Mouse (Mus musculus) midbrain, embryonic 10.5 days (tissue): ENCODE measurements at regions not wholly inside any gene's neighbourhood (a gene's known extent, or its start where the extent isn't known, plus 50 kb on each side); places are given as distances from the start of the nearest gene placed in this dataset.

Experiments used
- DNase-seq: peaks from one replicate; pipeline ENCODE4 v3.0.0-alpha.2; 2017; ENCODE audit warnings: low spot score
- H3K27ac ChIP-seq: fragments of 300-500 bp; sonication (generic); replicated peaks from 2 replicates; pipeline ENCODE4 v1.5.1; 2016; ENCODE audit warnings: mild to moderate bottlenecking
- H3K27me3 ChIP-seq: fragments of 300-500 bp; sonication (generic); 2 replicates; pipeline ENCODE4 v1.6.1; 2016; ENCODE audit warnings: low read depth, mild to moderate bottlenecking; ENCODE audit not compliant: poor library complexity, severe bottlenecking
- H3K36me3 ChIP-seq: fragments of 300-500 bp; sonication (generic); 2 replicates; pipeline ENCODE4 v1.6.1; 2016; ENCODE audit warnings: mild to moderate bottlenecking, moderate library complexity
- H3K4me1 ChIP-seq: fragments of 300-500 bp; sonication (generic); 2 replicates; pipeline ENCODE4 v1.6.1; 2016
- H3K4me3 ChIP-seq: fragments of 300-500 bp; sonication (generic); 2 replicates; pipeline ENCODE4 v1.5.1; 2016; ENCODE audit warnings: mild to moderate bottlenecking, moderate library complexity
- H3K9me3 ChIP-seq: fragments of 300-500 bp; sonication (generic); replicated peaks from 2 replicates; pipeline ENCODE4 v1.6.1; 2016; ENCODE audit warnings: mild to moderate bottlenecking
- WGBS: fragments of 180-500 bp; shearing (Covaris S2); methylation state at CpG from one replicate; pipeline ENCODE4 v1.1.7; 2016; 5-methylcytosine and 5-hydroxymethylcytosine counted together

DNA sequence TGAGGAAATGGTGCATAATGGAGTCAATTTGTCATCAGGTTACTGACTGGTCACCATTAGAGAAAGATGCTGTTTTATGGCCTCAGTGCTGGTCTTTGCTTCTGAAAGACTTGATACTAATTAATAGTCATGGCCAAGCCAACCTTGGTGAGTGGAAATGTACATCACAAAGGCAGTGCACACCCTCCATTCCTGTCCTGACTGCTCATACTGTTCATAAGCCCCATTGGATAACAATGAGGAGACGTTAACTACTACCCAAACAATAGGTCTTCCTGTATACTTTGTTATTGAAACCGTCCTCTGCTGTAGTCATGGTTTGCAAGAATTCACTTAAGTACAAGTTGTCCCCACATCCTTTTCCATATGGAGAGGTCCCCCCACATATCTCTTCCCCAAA, 605.8 kb upstream of the Slc35b3 start:
- H3K27me3 ChIP-seq, result no peaks in the 10 kb centered on the region
- no peaks in the 10 kb centered on the region for H3K36me3 ChIP-seq
- H3K4me1 ChIP-seq, result no peaks in the 10 kb centered on the region
- H3K27ac ChIP-seq, result no peak overlapping the region
- no peaks in the 10 kb centered on the region for H3K9me3 ChIP-seq
- no peak for DNase-seq
- WGBS, result 86% methylated on average over 2 of the region's 2 CpGs
- H3K4me3 ChIP-seq, result no peak overlapping the region

GRCm38 (mm10) chr13:39537724-39538440, 577.2 kb upstream of the Slc35b3 start:
- no peak for DNase-seq
- H3K4me1 ChIP-seq, result peaks cover 10% of the 10 kb centered on the region
- H3K4me3 ChIP-seq, result no peak overlapping the region
- no peaks in the 10 kb centered on the region for H3K36me3 ChIP-seq
- no peak overlapping the region for H3K27ac ChIP-seq
- peaks cover 24% of the 10 kb centered on the region for H3K27me3 ChIP-seq
- 63% methylated on average over 14 of the region's 14 CpGs for WGBS
- H3K9me3 ChIP-seq, result no peaks in the 10 kb centered on the region

- DNase-seq, result no peak
- no peaks in the 10 kb centered on the region for H3K9me3 ChIP-seq
- WGBS, result 89% methylated on average over 1 of the region's 1 CpGs
- H3K4me3 ChIP-seq, result no peak overlapping the region
- peaks cover 91% of the 10 kb centered on the region for H3K27me3 ChIP-seq
- H3K36me3 ChIP-seq, result no peaks in the 10 kb centered on the region
- peaks cover 24% of the 10 kb centered on the region for H3K4me1 ChIP-seq
- no peak overlapping the region for H3K27ac ChIP-seq
Measured at GRCm38 (mm10) chr13:39526469-39526868, 565.8 kb upstream of the Slc35b3 start.

DNA sequence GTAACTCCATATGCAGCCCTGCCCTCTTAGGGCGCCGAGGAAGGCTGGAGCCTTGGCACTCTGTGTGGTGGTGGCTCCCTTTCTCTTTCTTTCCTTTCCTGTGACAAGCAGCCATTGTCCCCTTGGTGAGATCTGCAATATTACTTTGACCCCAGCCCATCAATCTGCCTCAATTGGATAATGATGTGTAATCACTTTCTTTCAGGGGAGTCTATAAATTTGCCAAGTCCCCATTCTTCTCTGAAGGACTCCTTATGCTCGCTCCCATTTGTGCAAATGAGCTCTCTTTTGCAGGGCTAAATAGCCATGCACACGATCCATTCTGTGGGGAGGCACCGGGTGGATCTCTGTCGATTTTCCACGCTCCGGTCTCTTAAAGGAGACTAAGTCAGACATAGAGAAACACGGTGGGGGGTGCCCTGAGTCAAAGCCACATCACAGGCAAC, 563.2 kb upstream of the Slc35b3 start:
- peak; percentile 78 for DNase-seq
- 24% methylated on average over 9 of the region's 9 CpGs for WGBS
- Histone ChIP-seq H3K36me3 (no peaks in the 10 kb centered on the region), H3K27ac (no peak overlapping the region), H3K4me1 (peaks cover 24% of the 10 kb centered on the region), H3K4me3 (no peak overlapping the region), H3K9me3 (no peaks in the 10 kb centered on the region), H3K27me3 (peaks cover 91% of the 10 kb centered on the region)

GRCm38 (mm10) chr13:39523246-39523850, 562.7 kb upstream of the Slc35b3 start:
- Histone ChIP-seq H3K27me3 (peaks cover 91% of the 10 kb centered on the region), H3K4me3 (no peak overlapping the region), H3K36me3 (no peaks in the 10 kb centered on the region), H3K4me1 (peaks cover 24% of the 10 kb centered on the region), H3K9me3 (no peaks in the 10 kb centered on the region), H3K27ac (no peak overlapping the region)
- DNase-seq, result peak; percentile 19
- WGBS, result 40% methylated on average over 5 of the region's 5 CpGs

DNA sequence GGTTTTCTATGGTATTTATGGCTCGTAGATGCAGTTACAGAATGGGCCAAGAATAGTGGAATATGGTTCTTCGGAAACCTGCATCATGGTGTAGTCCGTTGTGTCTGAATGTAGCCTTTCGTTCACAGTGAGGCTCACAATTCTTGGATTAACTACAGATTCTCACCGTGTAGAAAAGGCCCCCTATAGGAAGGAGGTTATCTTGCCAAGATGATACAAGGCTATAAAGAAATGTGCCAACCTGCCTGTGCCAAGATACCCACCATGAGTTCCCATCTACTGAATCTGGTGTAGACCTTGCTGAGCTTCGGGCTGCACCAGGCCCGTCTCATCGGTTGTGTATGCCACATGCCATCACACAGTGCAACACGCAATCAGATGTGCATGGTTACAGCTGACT, 560.2 kb upstream of the Slc35b3 start:
- Histone ChIP-seq H3K4me1 (peaks cover 29% of the 10 kb centered on the region), H3K27ac (no peak overlapping the region), H3K36me3 (no peaks in the 10 kb centered on the region), H3K4me3 (no peak overlapping the region), H3K27me3 (peaks cover 85% of the 10 kb centered on the region), H3K9me3 (no peaks in the 10 kb centered on the region)
- WGBS, result 96% methylated on average over 9 of the region's 9 CpGs
- DNase-seq, result no peak

DNA sequence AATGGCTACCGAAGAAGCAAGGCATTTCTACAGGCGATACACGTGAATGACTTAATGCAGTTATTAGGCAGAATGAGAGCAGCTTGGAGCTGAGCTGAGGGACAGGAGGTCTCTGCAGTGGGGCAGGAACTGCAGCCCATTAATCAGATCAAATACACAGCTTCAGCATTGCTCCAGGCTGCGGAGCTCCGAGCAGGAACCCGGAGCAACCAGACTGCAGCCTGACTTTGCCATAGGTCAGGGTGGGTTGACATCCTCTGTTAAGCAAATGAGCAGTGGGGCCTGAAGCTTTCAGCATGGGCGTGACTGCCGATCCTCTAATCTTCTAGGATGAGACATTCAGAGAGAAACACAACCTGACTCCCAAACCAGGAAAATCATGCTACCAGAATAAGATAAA, 555.4 kb upstream of the Slc35b3 start:
- Histone ChIP-seq H3K36me3 (no peaks in the 10 kb centered on the region), H3K9me3 (no peaks in the 10 kb centered on the region), H3K27ac (no peak overlapping the region), H3K4me3 (no peak overlapping the region), H3K27me3 (peaks cover 57% of the 10 kb centered on the region), H3K4me1 (peaks cover 6% of the 10 kb centered on the region; the same call in 1 of the 2 replicates)
- WGBS, result 54% methylated on average over 8 of the region's 8 CpGs
- peak; percentile 22 for DNase-seq

GRCm38 (mm10) chr13:39489806-39490205, 529.1 kb upstream of the Slc35b3 start:
- Histone ChIP-seq H3K4me1 (no peaks in the 10 kb centered on the region), H3K9me3 (no peaks in the 10 kb centered on the region), H3K27me3 (no peaks in the 10 kb centered on the region), H3K36me3 (no peaks in the 10 kb centered on the region), H3K4me3 (no peak overlapping the region), H3K27ac (no peak overlapping the region)
- 81% methylated on average over 7 of the region's 7 CpGs for WGBS
- no peak for DNase-seq

GRCm38 (mm10) chr13:39472621-39473020, 511.9 kb upstream of the Slc35b3 start:
- no peaks in the 10 kb centered on the region for H3K27me3 ChIP-seq
- no peaks in the 10 kb centered on the region for H3K4me1 ChIP-seq
- WGBS, result 68% methylated on average over 6 of the region's 6 CpGs
- no peaks in the 10 kb centered on the region for H3K9me3 ChIP-seq
- no peak for DNase-seq
- no peaks in the 10 kb centered on the region for H3K36me3 ChIP-seq
- H3K4me3 ChIP-seq, result no peak overlapping the region
- H3K27ac ChIP-seq, result no peak overlapping the region

DNA sequence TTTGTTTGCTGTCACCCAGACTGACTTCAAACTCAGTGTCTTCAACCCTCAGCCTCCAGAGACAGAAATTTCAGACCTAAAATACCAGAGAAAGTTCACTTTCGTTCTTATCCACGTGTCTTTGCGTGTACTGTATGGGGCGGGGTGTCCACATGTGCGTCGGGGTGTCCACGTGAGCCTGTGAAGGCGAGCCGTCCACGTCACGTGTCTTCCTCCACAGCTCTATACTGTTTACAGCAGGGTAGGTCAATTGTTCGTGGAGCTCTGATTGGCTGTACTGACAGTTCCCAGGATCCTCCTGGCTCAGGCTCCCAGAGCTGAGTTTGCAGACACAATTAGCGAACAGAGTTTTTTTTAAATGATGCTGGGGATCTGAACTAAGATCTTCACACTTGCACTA, 481.1 kb upstream of the Slc35b3 start:
- H3K36me3 ChIP-seq, result no peaks in the 10 kb centered on the region
- peaks cover 22% of the 10 kb centered on the region for H3K27me3 ChIP-seq
- no peaks in the 10 kb centered on the region for H3K4me1 ChIP-seq
- WGBS, result 95% methylated on average over 13 of the region's 13 CpGs
- no peak overlapping the region for H3K27ac ChIP-seq
- H3K9me3 ChIP-seq, result no peaks in the 10 kb centered on the region
- no peak overlapping the region for H3K4me3 ChIP-seq
- no peak for DNase-seq

GRCm38 (mm10) chr13:39440907-39441306, 480.2 kb upstream of the Slc35b3 start:
- 40% methylated on average over 8 of the region's 8 CpGs for WGBS
- no peak overlapping the region for H3K27ac ChIP-seq
- H3K4me3 ChIP-seq, result no peak overlapping the region
- no peaks in the 10 kb centered on the region for H3K9me3 ChIP-seq
- peak; percentile 60 for DNase-seq
- peaks cover 22% of the 10 kb centered on the region for H3K27me3 ChIP-seq
- no peaks in the 10 kb centered on the region for H3K36me3 ChIP-seq
- H3K4me1 ChIP-seq, result no peaks in the 10 kb centered on the region

DNA sequence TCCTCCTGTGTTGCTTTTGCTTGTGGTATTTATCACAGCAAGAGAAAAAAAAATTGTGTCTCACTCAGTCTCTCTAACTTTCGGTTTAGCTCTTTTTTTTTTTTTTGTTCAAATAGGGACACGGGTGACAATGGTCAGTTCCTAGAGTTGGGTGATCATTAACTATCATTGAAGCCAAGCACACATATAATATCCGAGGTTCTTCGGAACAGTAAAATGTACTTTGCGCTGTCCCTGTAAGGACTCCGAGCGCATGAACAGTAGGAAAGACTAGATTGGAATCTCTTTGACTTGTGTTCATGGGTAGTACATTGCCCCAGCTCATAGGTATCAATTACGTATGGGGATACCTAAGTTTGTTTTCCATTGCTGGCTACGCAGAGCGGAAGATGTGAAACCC, 479.7 kb upstream of the Slc35b3 start:
- Histone ChIP-seq H3K36me3 (no peaks in the 10 kb centered on the region), H3K27me3 (peaks cover 22% of the 10 kb centered on the region), H3K27ac (no peak overlapping the region), H3K9me3 (no peaks in the 10 kb centered on the region), H3K4me3 (no peak overlapping the region), H3K4me1 (no peaks in the 10 kb centered on the region)
- WGBS, result 92% methylated on average over 10 of the region's 10 CpGs
- DNase-seq, result no peak

GRCm38 (mm10) chr13:39427996-39428395, 467.3 kb upstream of the Slc35b3 start:
- H3K9me3 ChIP-seq, result no peaks in the 10 kb centered on the region
- H3K4me3 ChIP-seq, result no peak overlapping the region
- no peak overlapping the region for H3K27ac ChIP-seq
- H3K36me3 ChIP-seq, result no peaks in the 10 kb centered on the region
- 83% methylated on average over 3 of the region's 3 CpGs for WGBS
- H3K4me1 ChIP-seq, result no peaks in the 10 kb centered on the region
- DNase-seq, result no peak
- H3K27me3 ChIP-seq, result no peaks in the 10 kb centered on the region
